Mouse (Mus musculus) embryonic facial prominence, embryonic 10.5 days (tissue): ENCODE results near the gene Atrn. TPM values are rescaled to one million over a fixed set of nuclear protein-coding genes. Genes with fewer than 3 reads are reported as not detected.
"Not testable (repeated sequence)": the region's sequence is repeated elsewhere in the genome, so short reads cannot be mapped to it uniquely, and the experiment has no call there.

Experiments
- DNase-seq: peaks from one replicate; pipeline ENCODE4 v3.0.0-alpha.2; 2017; ENCODE audit warnings: low spot score
- H3K27ac ChIP-seq: fragments of 300-500 bp; sonication (generic); replicated peaks from 2 replicates; pipeline ENCODE4 v1.5.1; 2016; ENCODE audit warnings: mild to moderate bottlenecking
- H3K27me3 ChIP-seq: fragments of 300-500 bp; sonication (generic); replicated peaks from 2 replicates; pipeline ENCODE4 v1.6.1; 2016; ENCODE audit warnings: low read depth, mild to moderate bottlenecking; ENCODE audit not compliant: poor library complexity, severe bottlenecking
- H3K36me3 ChIP-seq: fragments of 300-500 bp; sonication (generic); replicated peaks from 2 replicates; pipeline ENCODE4 v1.6.1; 2016; ENCODE audit warnings: mild to moderate bottlenecking, moderate library complexity
- H3K4me1 ChIP-seq: fragments of 300-500 bp; sonication (generic); 2 replicates; pipeline ENCODE4 v1.6.1; 2016
- H3K4me3 ChIP-seq: fragments of 300-500 bp; sonication (generic); 2 replicates; pipeline ENCODE4 v1.5.1; 2016; ENCODE audit warnings: mild to moderate bottlenecking, moderate library complexity
- H3K9me3 ChIP-seq: fragments of 300-500 bp; sonication (generic); 2 replicates; pipeline ENCODE4 v1.6.1; 2016; ENCODE audit warnings: mild to moderate bottlenecking
- WGBS: fragments of 180-500 bp; shearing (Covaris S2); methylation state at CpG from one replicate; pipeline ENCODE4 v1.1.7; 2016; 5-methylcytosine and 5-hydroxymethylcytosine counted together
- polyA plus RNA-seq: library from polyadenylated mRNA; unstranded; fragments of >200 nt; fragmentation: Nextera tagmentation; extraction: Ambion mirVana; gene quantifications from 2 replicates; pipeline ENCODE4 v1.2.1, GENCODE M21; 2016

Atrn gene
- polyA plus RNA-seq, 1 experiment from 2014 or later, result 6.2 TPM

DNA sequence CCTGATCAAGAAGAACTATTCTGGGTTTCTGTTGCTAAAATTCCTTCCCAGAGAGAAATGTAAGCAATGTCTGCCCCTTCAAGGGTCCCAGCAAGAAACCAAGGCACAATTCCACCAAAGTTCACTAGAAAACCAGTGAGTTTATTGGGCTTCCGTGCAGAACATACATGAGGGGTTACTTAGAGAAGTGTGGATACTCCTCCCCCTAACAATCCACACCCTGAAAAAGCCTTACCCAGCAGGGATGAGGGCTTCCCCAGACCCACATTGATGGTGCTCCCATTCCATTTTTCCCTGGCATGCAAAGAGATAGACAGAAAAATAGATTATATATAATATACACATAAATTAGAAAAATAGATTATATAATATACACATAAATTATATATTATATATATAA, 124.7 kb downstream of the Atrn start:
- no peak for DNase-seq
- Histone ChIP-seq H3K36me3 (peaks cover 13% of the 10 kb centered on the region), H3K4me3 (no peak overlapping the region), H3K4me1 (no peaks in the 10 kb centered on the region), H3K27ac (no peak overlapping the region), H3K27me3 (peaks cover 1% of the 10 kb centered on the region; the same call in 1 of the 2 replicates), H3K9me3 (no peaks in the 10 kb centered on the region; the same call in 1 of the 2 replicates)
- WGBS, result 78% methylated on average over 1 of the region's 1 CpGs

DNA sequence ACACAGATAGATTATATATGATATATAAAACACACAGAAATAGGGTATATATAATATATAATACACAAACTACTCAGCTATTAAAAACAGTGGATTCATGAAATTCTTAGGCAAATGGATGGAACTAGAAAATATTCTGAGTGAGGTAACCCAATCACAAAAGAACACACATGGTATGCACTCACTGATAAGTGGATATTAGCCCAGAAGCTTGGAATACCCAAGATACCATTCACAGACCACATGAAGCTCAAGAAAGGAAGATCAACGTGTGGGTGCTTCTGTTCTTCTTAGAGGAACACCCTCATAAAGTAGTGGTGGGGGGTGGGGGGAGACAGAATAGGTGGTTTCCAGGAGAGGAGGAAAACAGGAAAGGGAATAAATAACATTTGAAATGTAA, 125.1 kb downstream of the Atrn start:
- not testable (repeated sequence) for H3K27me3 ChIP-seq, DNase-seq, H3K9me3 ChIP-seq, H3K4me1 ChIP-seq, H3K4me3 ChIP-seq, H3K27ac ChIP-seq
- 74% methylated on average over 1 of the region's 1 CpGs for WGBS
- peaks cover 11% of the 10 kb centered on the region for H3K36me3 ChIP-seq

DNA sequence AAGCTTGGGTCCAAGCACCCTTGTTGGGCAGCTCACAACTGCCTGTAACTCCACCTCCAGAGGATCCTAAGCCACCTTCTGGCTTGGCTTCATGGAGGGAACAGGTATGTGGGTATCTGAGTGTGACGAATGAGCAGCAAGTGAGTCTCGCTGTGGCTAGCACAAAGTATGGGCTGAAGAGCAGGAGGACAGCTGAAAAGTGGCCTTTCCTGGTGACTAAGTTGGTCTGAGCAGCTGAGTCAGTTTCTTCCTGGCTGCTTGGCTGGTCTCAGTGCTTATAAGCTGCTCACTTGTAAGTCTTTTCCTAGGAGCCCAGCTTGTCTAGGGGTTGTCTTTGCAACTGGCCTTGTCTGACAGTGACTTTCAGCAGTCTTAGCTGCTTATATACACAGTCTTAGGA, 130.0 kb downstream of the Atrn start:
- DNase-seq, result no peak
- Histone ChIP-seq H3K36me3 (no peaks in the 10 kb centered on the region), H3K4me1 (peaks cover 15% of the 10 kb centered on the region), H3K4me3 (no peak overlapping the region), H3K9me3 (no peaks in the 10 kb centered on the region; the same call in 1 of the 2 replicates), H3K27me3 (peaks cover 49% of the 10 kb centered on the region), H3K27ac (no peak overlapping the region)
- 89% methylated on average over 2 of the region's 2 CpGs for WGBS

DNA sequence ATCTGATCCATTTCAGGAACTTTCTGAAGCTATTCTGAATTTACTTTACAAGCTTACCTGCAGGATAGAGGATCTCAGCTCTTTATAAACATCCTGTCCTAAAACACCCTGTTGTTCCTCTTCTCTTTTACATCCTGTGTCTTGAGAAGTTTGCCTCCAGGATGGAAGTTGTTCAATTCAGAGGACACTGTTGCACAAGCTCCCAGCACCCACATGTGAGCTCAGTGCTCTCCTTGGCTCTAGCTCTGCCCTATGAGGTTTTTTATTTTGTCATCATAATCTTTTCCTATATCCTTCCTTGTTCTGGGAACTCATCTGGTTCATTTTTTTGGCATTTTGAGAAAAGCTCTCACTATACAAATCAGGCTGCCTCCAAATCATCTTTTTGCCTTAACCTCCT, 130.5 kb downstream of the Atrn start:
- peaks cover 19% of the 10 kb centered on the region for H3K4me1 ChIP-seq
- DNase-seq, result no peak
- H3K4me3 ChIP-seq, result no peak overlapping the region
- no peaks in the 10 kb centered on the region for H3K36me3 ChIP-seq
- H3K9me3 ChIP-seq, result no peaks in the 10 kb centered on the region; the same call in 1 of the 2 replicates
- H3K27ac ChIP-seq, result no peak overlapping the region
- H3K27me3 ChIP-seq, result peaks cover 53% of the 10 kb centered on the region

DNA sequence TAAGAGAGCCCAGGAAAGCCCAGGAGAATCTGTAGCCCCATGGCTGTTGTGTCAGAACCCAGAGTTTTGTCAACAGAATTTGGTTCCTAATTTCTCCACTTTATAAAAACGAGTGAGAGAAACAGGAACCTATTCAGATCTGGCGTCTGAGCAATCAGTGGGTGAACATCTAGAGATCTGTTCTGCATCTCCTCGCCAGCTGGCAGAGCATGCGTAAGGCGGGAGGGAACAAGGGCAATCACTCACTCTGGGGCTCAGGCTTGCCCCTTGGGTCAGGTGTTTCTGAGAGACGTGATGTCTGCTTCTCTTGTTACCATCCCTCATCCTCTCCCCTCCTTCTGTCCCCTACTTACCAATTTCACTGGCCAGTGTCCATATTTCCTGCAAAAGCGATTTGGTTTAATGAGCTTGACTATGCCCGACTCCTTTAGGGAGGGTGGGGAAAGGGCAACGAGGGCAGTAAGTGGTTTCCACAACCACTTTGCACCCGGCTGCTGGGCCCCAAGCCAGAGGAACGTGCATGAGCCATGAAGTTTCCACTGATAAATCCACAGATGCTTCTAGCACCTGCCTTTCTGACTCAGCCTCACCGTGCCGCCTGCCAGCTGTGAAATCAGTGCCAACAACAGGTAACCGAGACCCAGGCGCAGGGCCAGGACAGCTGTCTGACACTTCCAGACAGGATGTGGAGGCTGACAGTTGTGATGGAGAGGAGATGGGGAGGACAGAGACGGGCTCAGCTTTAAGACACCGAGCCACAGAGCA, 131.1 kb downstream of the Atrn start:
- DNase-seq, result no peak
- 71% methylated on average over 17 of the region's 17 CpGs for WGBS
- Histone ChIP-seq H3K4me3 (no peak overlapping the region), H3K4me1 (peaks cover 22% of the 10 kb centered on the region), H3K27me3 (peaks cover 59% of the 10 kb centered on the region), H3K27ac (no peak overlapping the region), H3K9me3 (no peaks in the 10 kb centered on the region; the same call in 1 of the 2 replicates), H3K36me3 (no peaks in the 10 kb centered on the region)

DNA sequence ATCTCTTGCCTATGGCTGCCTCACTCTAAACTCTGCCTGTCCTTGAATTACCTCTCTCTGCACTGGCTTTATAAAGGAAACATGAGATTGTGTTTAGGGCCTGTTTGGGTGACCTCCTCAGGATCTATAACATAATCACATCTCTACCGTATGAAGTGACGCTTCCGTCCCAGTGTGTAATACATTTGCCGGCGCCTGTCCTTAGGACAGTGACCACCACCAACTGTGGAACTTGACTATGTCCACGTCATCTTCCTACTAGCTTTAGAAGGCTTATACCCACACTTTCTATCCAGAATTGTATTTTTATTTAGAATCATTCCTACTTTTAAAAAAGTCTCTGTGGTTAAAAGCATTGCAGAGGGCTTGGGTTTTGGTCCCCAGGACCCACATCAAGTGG, 131.9 kb downstream of the Atrn start:
- peaks cover 22% of the 10 kb centered on the region for H3K4me1 ChIP-seq
- no peak overlapping the region for H3K27ac ChIP-seq
- no peaks in the 10 kb centered on the region; the same call in 1 of the 2 replicates for H3K9me3 ChIP-seq
- 90% methylated on average over 6 of the region's 6 CpGs for WGBS
- peaks cover 67% of the 10 kb centered on the region for H3K27me3 ChIP-seq
- no peaks in the 10 kb centered on the region for H3K36me3 ChIP-seq
- DNase-seq, result no peak
- no peak overlapping the region for H3K4me3 ChIP-seq

DNA sequence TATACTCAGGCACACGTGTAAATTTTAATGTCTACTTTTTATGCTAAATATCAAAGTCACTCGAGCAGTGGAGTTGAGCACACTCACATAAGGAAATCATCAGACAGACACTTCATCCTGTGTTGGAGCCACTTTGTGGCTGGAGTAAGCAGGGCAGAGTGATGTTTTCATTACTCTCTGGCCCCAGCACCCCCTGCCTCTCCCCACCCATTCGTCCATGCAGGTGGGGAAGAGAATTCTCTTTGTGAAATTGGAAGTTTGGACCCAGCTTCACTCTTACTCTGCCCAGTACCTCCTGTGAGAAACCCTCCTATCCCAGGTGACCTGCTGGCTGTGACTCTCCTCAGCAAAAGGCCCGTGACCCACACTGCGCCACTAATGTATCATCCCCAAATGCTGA, 132.4 kb downstream of the Atrn start:
- H3K27ac ChIP-seq, result no peak overlapping the region
- WGBS, result 81% methylated on average over 5 of the region's 5 CpGs
- H3K4me3 ChIP-seq, result no peak overlapping the region
- H3K9me3 ChIP-seq, result no peaks in the 10 kb centered on the region; the same call in 1 of the 2 replicates
- H3K27me3 ChIP-seq, result peaks cover 72% of the 10 kb centered on the region
- H3K36me3 ChIP-seq, result no peaks in the 10 kb centered on the region
- DNase-seq, result no peak
- H3K4me1 ChIP-seq, result peaks cover 22% of the 10 kb centered on the region

DNA sequence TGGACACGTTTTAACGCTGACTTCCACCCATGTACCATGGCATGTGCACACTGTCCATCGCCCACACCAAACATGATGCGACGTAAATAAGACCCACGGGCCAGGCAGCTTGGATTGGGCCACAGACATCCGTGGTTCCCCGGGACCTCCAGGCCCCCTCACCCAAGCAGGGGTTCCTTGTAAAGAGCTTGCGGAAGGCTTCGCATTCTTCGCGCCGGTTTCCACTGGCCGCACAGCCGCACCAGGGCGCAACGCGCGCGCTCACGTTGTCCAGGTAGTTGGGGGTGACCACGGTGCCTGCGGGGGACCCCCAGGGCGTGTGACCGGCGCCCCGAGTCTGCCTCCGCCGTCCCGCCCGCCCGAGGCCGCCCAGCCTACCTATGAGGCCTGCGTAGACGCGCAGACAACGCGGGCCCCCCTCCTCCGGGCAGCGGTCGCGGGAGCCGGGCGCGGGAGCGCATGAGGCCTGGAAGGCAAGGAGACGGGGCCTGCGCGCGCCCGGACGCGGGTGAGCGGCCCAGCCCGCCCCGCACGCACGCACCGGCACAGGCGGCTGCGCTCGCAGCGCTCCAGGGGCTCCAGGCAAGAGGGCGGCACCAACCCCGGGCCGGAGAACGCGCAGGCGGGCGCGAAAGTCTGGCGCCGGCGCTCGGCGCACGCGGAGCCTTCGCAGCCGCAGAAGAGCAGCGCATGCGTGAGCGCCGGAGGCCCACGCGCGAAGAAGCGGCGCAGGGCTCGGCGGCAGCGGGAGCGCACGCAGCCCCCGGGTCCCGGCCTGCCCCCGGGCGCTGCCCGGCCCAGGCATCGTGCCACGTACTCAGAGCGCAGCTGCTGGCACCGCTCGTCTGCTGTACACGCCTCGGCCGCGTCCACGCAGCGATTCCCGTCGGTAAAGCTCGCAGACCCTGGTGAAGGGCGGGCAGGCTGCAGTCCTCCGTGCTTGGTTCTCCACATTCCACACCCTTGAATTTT, 134.8 kb downstream of the Atrn start:
- Histone ChIP-seq H3K9me3 (no peaks in the 10 kb centered on the region), H3K27ac (peak overlapping the region; percentile 84), H3K27me3 (peaks cover 77% of the 10 kb centered on the region), H3K4me1 (peaks cover 35% of the 10 kb centered on the region), H3K4me3 (peak overlapping the region; percentile 79), H3K36me3 (no peaks in the 10 kb centered on the region)
- DNase-seq, result peak; percentile 72
- 3% methylated on average over 115 of the region's 115 CpGs for WGBS

DNA sequence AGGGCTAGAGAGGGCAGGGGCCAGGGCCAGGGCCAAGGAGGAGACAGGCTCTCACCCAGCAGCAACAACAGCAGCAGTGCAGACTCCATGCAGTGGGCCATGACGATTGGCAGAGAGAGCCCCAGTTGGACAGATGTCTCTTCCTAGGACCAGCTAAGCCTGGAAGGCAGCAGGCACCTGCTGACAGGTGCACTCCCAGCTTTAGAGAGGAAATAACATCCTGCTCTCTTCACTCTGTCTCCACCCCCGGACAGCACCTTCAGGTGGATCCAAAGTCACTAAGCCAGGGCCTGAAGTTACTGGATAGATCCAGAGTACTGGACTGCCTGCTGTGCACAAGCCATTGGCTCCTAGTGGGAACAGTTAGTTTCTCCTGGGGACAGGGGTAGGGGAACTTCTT, 136.7 kb downstream of the Atrn start, which contains the start of gene Gfra4:
TSS of gene Gfra4 (minus strand) at position 101 of the 400 bp plus-strand sequence.
- Histone ChIP-seq H3K27me3 (peaks cover 76% of the 10 kb centered on the region), H3K9me3 (no peaks in the 10 kb centered on the region), H3K36me3 (no peaks in the 10 kb centered on the region), H3K4me1 (peaks cover 35% of the 10 kb centered on the region), H3K4me3 (peak within 1 kb of the TSS; percentile 79; the same call in 1 of the 2 replicates), H3K27ac (no peak within 1 kb of the TSS)
- WGBS, result 63% methylated on average over 2 of the region's 2 CpGs
- DNase-seq, result no peak

DNA sequence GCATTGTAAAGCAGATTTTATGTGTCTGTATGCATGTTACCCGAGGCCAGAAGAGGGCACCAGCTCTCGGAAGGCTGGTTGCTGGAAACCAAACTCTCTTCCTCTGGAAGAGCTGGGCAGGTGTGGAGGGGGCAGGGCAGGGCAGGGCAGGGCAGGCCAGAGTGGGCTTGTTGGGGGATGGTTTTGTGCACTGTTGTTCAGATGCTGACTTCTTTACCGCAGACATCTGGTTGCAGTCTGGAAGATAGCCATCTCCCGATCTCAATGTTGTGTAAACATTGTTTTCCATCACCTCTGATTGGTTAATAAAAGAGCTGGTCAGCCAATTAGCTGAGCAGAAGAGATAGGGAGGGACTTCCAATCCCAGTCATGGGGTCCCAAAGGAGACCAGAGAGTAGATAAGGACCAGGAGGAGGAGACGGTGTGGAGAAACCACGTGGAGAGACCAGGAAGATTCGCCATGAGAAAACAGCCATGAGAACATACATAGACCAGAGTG, 138.1 kb downstream of the Atrn start:
- WGBS, result 8% methylated on average over 7 of the region's 7 CpGs
- H3K27ac ChIP-seq, result no peak overlapping the region
- DNase-seq, result peak; percentile 40
- peak overlapping the region; percentile 38 for H3K4me3 ChIP-seq
- no peaks in the 10 kb centered on the region for H3K9me3 ChIP-seq
- peaks cover 35% of the 10 kb centered on the region for H3K4me1 ChIP-seq
- no peaks in the 10 kb centered on the region for H3K36me3 ChIP-seq
- H3K27me3 ChIP-seq, result peaks cover 62% of the 10 kb centered on the region

DNA sequence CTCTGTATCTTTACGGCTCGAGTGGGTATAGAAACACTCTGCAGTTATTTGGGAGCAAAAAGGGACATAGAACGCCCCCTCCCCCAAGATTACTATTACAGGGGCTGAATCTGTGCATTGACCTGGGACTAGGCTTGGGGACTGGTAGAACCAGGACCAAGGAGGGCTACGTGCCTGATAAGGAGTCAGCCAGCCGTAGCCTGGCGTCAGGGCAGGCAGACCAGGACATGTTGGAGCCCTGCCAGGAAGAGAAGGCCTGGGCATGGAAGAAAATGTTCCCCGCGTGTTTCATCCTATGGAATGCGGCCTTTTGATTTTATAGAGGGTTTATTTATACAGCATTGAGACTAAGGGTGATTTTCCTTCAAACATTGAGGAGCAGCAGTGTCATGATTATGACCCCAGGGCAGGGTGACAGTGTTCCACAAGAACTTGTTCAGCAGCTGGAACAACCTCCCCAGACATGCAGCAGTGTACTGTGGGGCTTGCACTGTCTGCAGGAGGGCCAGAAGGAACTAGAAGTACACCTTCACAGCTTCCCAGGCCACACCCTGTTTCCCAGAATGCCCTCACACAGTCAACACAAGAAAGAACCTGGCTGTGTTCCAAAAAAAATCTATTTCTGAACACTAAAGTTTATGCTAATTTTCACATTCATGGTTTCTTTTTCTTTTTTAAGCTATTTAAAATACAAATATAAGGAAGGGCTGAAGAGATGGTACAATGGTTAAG, 138.9 kb downstream of the Atrn start:
- Histone ChIP-seq H3K27ac (no peak overlapping the region), H3K4me3 (no peak overlapping the region), H3K27me3 (peaks cover 56% of the 10 kb centered on the region), H3K4me1 (peaks cover 32% of the 10 kb centered on the region), H3K36me3 (no peaks in the 10 kb centered on the region), H3K9me3 (no peaks in the 10 kb centered on the region)
- no peak for DNase-seq
- WGBS, result 84% methylated on average over 9 of the region's 9 CpGs

DNA sequence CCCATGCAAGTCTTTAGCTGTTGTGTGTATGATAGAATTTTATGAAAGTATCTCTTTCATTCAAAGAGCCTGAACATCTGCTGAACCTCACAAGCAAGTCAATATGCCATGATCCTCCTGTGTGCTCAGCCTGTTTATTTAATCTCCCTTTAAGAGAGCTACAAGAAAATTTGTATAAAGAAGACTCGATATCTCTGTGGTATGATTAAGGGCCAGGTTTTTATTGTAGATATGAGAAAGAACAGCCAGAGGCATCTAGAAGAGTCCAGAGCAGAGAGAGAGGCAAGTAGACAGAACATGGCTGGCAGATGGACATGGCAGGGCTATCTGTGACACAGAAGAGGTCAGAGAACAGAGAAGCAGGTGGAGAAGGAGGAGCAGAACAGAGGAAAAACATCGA, 139.7 kb downstream of the Atrn start:
- 80% methylated on average over 2 of the region's 2 CpGs for WGBS

More for the DNA sequence above, 139.7 kb downstream of the Atrn start:
- H3K4me3 ChIP-seq, result no peak overlapping the region
- H3K27me3 ChIP-seq, result peaks cover 56% of the 10 kb centered on the region
- no peaks in the 10 kb centered on the region for H3K9me3 ChIP-seq
- no peaks in the 10 kb centered on the region for H3K36me3 ChIP-seq
- H3K4me1 ChIP-seq, result peaks cover 23% of the 10 kb centered on the region
- no peak overlapping the region for H3K27ac ChIP-seq
- no peak for DNase-seq
